Mouse (Mus musculus) spleen, adult 18-20 months (tissue): Measurements from ENCODE around the gene Gpc6.

Source experiments
- DNase-seq, 2 experiments: peaks; one replicate each; pipeline ENCODE4 v3.0.0; 2022; ENCODE audit warnings: mixed read lengths in 2 of 2

Gene Gpc6

GRCm38 (mm10) chr14:117648199-117648960 is 723.3 kb downstream of the Gpc6 start:
- DNase-seq = no peak

- DNase-seq = no peak
Measured at GRCm38 (mm10) chr14:117650141-117650540, 725.0 kb downstream of the Gpc6 start.

DNA sequence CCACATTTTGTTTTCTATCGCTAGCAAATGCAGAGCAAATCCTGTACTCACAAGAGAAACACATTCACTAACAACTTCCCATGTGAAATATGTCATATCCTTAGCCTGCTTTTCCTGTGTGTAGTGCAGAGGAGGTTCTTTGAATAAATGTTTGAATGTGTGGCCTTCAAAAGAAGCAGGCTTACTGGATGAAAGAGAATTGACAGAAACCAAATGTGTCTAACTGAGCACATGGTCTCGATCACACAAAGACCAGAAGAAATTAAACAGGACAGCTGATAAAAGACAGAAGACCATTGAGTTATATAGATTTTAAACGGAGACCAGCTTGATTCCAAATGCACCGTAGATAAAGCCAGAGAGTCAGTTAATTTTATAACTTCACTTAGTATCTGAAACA is 726.2 kb downstream of the Gpc6 start:
- no peak for DNase-seq

GRCm38 (mm10) chr14:117651938-117652337 is 726.8 kb downstream of the Gpc6 start:
- DNase-seq = no peak

DNA sequence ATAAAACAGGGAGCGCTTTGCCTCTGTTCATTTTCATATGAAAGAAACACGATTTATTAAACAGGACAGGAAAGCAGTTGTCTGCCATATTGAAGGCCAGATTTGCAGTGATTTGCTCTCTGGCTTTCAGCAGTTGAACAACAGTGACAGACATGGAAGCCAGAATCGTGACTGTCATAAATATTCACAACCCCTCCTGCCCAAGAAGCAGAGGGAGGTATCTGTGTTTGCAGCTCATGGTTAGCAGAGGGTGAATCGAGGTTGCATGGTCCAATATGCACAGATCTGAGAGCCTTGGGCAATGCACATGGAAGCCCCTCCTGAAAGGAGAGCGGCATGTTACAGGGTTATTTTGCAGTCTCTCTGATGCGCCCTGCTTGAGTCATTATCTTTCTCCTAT is 730.3 kb downstream of the Gpc6 start:
- no peak for DNase-seq

DNA sequence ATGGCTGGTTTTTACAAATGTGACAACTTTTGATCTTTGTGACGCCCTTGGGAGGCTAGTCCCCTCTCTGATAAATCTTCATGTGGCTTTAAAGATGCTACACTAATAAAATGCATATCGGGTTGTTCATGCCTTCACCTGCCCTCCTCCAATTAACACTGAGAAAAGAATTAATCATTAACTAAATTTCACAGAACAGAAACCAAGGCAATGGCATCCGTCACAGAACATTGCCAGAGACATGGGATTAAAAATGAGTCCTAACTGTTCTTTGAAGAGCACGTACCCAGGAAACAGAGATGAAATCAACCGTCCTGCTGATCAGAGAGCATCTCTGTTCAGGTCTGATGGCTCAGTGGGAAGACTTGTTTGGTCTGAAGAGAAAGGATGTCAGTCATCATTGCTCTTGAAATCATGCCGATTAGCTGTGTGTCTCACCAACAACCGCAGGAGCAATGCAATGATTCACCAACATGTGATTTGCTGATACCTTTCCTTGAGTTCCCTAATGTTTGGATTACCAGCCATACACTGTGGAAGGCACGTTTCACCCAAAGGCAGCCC is 734.2 kb downstream of the Gpc6 start:
- no peak for DNase-seq

DNA sequence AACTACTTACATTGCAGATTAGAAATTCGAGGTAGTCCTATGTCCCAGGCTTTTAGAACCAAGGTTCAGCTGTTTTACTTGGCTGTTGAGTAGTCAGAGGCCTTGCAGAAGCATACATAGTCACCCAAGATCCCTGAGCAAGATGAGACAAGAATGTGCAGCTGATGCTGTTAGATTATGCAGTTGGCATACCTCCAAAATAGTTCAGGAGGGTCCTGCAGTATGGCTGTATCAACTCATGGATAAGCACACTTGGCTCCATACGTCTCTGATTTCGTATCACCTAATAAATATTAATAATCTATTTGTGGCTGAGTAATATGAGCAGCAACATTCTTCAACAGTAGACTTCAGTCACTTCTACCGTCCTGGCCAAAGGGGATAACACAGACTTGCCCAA is 737.1 kb downstream of the Gpc6 start:
- DNase-seq = no peak

- DNase-seq = no peak
Measured at GRCm38 (mm10) chr14:117664796-117665195, 739.7 kb downstream of the Gpc6 start.

GRCm38 (mm10) chr14:117666126-117666525 is 741.0 kb downstream of the Gpc6 start:
- DNase-seq = no peak

- no peak for DNase-seq
Measured at GRCm38 (mm10) chr14:117673541-117673940, 748.4 kb downstream of the Gpc6 start.

DNA sequence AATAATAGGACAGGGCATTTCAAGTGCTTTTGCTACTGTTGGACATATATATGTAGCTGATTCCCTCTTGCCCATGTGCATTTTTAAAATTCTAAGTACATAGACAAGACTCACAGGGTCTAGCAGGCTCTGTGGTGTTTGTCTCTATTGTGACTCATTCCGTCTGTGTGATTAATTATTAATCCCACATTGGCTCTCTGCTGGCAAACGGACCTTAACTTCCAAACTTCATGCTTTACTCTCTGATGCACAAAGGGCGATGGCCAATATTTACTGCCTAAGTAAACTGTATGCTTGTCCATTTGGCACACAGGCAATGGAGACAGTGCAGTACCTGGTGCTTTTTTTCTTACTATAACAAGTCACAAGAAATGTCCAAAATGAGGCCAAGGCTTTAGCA is 749.4 kb downstream of the Gpc6 start:
- no peak for DNase-seq

DNA sequence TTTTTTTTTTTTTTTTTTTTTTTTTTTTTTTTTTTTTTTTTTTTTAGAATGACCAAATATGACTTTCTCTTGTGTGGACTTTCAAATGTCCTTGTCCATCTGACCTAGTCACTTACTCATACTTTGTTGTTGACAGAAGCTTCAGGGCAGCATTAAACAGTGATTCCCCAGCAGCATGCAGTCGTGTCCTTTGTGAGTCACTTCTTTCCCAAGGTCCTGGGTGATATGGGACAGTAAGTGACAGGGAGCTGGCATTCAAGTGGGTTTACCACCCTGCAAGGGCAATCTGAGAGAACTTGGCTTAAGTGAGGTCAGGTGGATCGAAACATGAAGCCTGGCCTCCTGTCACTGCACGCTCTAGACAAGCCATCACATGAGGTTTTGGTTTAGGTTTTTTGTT is 754.8 kb downstream of the Gpc6 start:
- DNase-seq = no peak

DNA sequence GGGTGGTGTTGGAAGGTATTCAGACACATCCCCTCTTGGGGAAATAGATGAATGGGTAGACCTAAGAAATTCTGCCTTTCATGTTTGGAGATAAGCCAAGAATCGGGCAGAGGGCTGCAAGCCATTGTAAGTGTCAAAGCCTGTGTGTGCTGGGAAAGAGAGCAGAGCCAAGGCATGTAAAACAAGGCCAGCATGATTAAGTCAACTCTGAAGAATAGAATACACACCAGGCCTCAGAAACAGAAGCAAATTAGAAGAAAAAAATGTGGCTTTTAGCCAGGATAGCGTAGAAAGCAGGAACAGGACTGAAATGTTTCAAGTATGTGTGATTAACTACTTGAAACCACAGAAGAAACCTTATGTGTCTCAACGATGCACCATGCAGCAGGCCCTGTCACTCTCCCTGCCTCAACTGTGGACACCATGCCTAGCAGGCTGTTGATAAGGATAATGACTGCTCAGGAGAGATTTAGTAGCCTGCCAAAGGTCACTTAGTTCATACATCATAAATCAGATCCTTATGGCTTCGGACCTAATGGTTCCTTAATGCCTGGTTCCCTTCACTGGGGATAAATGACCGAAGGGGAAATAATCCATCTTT is 756.3 kb downstream of the Gpc6 start:
- DNase-seq = no peak

GRCm38 (mm10) chr14:117683149-117683548 is 758.0 kb downstream of the Gpc6 start:
- no peak for DNase-seq

- no peak for DNase-seq
Measured at GRCm38 (mm10) chr14:117689848-117690247, 764.7 kb downstream of the Gpc6 start.

DNA sequence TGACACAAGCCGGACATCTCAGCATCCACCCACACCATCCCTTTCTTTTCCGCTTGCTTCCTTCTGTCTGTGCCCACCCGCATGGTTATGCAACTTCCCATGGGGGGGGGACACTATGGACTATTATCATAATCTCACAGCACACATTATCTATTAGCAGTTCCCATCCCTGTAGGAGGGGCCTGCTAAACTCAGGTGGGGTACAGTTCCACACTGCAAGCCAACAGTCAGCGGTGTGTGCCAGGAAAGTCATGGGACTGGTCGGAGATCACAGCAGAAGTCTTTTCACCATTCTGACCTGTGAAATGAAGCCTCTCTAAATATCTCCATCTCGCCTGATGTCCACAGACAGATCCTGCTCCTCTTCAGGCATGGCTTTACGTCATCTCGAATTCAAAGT is 770.5 kb downstream of the Gpc6 start:
- DNase-seq = no peak

- no peak for DNase-seq
Measured at GRCm38 (mm10) chr14:117700670-117701280, 775.7 kb downstream of the Gpc6 start.

DNA sequence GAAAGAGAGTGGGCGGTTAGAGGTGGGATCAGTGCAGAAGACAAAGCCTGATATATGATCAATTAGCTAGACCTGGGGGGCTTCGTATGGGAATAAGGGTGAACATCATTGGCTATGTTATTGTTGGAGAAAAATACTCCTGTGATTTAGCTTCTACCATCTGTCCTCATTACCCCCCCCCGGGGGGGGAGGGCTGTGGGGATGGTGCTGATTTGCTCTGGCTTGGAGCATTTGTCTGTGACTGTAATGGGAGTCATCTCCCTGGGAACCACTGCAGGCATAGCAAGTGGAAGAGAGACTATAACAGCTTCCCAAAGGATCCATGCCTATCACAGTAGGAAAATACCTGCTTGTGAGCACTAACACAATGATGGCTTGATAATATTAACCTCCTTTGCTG is 783.7 kb downstream of the Gpc6 start:
- DNase-seq = no peak

GRCm38 (mm10) chr14:117710463-117710911 is 785.4 kb downstream of the Gpc6 start:
- no peak for DNase-seq

DNA sequence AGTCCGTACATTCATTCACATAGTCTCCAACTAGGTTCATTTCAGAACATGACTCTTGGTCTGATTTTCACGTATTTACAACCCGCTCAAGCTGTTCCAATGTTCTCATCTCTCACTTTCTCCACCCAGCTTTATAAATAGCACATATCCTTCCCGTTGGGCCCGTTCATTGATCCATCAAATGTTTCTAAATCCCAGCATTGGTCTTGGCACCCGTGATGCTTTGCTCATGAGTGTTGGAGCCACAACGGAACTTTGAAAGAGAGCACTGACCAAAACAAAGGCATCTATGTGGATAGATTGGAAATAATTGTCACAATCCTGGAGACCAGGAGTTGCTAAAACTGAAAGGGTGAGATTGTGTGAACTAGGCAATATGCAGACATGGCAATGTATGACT is 787.2 kb downstream of the Gpc6 start:
- DNase-seq = no peak

DNA sequence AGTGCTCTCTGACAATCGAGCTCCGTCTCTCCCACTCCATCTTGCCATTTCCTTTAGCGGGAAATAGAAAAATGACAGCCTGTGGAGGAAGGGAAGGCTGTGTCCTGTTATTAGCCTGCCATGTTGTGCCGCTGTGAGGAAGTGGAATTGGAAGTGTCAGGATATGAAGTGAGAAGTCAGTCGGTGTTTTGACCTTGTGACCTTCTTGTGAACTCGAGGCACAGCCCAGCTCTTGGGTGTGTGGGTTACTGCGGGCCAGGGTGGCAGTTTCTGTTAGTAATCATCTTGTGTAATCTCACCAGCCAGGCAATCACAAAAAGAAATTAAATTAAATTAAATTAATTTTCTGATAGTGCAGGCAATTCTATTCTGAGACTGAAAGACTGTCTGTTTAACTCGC is 789.0 kb downstream of the Gpc6 start:
- no peak for DNase-seq

DNA sequence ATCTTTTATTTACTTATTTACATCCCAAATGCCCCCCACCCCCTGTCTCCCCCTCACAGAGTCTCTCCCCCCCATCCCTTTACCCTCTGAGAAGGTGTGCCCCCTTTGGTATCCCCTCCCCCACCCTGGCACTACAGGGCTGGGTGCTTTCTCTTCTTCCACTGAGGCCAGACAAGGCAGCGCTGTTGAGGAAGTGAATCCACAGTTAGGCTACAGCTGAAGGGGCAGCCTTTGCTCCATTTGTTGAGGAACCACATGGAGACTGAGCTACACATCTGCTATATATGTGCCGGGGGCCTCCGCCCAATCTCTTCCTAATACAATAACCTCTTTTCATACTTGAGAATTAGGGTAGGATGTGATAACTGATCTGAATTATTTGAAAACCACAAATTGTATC is 791.2 kb downstream of the Gpc6 start:
- no peak for DNase-seq

GRCm38 (mm10) chr14:117728741-117729140 is 803.6 kb downstream of the Gpc6 start:
- no peak for DNase-seq

- no peak for DNase-seq
Measured at GRCm38 (mm10) chr14:117755231-117755630, 830.1 kb downstream of the Gpc6 start.
